Mouse (Mus musculus) c-Kit-positive CD71-positive TER-119-positive erythroid progenitor cells, embryonic 14.5 days (primary cell): ENCODE data around the gene Col23a1.
"Not testable (repeated sequence)": the region's sequence is repeated elsewhere in the genome, so short reads cannot be mapped to it uniquely, and the experiment has no call there.

ENCODE experiments used
- DNase-seq: peaks from one replicate; pipeline ENCODE4 v3.0.0-alpha.2; 2013; ENCODE audit warnings: low spot score

Col23a1 gene

GRCm38 (mm10) chr11:51328387-51328942 lies 38.7 kb downstream of the Col23a1 start:
- no peak for DNase-seq

GRCm38 (mm10) chr11:51329837-51330714 lies 40.4 kb downstream of the Col23a1 start:
- no peak for DNase-seq

DNA sequence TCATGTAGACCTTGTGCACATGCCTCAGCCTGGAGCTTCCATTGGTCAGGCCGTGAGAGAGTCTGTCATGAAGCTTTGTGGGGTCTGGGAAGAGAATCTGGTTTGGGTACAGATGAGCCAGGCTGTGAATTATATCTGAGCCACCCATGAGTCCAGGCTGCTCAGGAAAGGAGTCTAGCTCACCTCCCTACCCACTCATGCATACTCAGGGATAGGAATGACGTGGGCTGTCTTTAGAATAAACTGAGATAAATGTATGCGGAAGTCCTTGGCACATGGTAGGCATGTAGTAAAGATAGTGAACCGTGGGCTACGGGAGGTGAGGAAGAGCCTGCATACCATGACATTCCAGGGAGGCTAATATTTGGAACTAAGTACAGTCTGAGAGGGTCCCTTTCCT lies 44.3 kb downstream of the Col23a1 start:
- DNase-seq, result no peak

DNA sequence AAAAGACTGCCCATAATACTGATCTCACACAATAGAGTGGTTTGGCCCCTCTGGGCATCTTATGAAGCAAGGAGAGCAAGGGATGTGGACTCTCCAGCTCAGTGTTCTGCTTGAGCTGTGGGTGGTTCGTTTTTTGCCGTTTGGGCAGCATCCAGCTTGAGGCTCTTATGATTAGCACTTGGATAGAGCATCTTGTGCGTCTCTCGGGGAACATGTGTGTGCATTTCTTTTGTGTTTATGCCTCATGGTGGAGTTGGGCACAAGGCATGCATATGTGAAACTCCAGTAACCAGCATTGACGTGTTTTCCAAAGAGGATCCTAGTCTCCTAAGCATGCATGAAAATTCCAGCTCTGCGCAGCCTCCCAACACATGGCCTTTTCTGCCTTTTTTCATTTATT lies 47.9 kb downstream of the Col23a1 start:
- no peak for DNase-seq

DNA sequence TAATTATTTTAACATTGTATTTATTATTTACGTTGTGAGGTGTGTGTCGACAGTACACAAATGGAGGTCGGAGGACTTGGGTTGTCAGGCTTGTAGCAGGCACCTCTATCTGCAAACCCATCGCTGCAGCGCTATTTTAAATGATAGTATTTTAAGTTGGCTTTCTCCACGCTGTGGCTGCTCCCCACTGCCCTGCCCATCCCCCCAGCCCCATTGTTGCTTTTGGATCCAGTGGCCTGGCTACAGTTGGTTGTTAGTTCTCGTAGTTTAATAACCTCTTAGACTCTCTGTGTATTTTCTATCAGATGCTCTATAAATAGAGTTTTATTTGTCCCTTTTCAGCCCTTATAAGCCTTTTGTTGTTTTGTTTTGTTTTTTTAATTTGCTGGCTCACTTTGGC lies 48.7 kb downstream of the Col23a1 start:
- no peak for DNase-seq

DNA sequence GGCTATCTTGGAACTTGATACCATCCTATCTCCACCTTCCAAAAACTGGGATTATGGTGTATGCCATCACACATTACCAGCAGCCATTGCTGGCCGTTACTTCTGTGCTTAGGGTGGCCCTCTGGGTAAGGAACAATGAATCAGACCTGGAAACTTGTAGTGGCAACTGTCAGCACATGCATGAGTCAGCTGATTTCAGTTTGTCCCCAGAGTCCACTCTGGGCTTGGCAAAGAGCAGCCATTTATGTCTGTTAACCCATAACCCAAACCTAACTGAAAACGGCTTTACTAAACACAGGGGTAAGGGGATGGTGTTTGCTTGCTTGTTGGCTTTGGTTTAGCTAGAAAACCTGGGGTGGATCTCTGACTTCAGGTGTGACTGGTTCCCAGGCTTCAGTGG lies 51.4 kb downstream of the Col23a1 start:
- DNase-seq, result no peak

- no peak for DNase-seq
These were observed 53.1 kb downstream of the Col23a1 start for GRCm38 (mm10) chr11:51342776-51343175.

DNA sequence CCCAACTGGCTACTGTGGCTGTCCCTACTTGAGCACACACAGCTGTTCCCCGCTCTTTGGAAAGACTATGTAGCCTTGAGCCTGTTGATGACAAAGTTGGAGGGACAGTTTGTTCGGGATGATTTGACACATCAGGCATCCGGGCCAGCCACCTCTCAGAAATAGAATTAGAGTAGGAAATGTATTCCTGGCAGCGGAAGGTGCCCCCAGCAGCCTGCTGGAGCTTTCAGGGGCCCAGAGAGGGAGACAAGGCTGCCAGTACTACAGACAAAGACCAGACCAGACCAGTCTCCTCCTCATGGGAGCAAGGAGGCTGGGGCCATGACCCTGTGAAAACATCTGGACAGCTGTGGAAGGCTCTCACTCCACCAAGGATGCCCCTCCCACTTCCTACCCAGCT lies 53.6 kb downstream of the Col23a1 start:
- DNase-seq, result no peak

DNA sequence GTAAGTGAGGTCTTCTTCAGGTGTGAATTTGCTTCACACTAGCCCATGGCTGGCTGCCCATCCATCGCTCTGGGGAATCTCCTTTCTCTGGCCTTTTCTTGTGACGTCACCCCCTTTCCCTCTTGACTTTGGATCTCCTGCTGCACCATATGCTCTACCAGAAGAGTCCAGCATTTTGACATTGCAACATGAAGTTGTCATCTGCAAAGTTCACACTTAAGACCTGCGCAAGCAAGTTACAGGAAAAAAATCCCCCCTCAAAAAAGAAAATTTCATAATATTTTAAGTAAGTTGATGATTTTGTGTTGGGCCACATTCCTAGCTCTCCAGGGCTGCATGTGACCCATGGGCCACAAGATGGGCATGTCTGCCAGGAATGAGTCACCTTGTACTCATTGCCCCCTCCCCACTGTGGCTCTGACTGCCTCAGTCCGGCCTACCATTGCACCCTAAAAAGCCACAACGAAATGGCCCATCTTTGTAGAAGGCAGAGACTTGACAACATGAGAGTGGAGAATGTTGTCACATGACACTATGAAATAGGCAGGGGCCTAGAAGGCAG lies 54.1 kb downstream of the Col23a1 start:
- no peak for DNase-seq

DNA sequence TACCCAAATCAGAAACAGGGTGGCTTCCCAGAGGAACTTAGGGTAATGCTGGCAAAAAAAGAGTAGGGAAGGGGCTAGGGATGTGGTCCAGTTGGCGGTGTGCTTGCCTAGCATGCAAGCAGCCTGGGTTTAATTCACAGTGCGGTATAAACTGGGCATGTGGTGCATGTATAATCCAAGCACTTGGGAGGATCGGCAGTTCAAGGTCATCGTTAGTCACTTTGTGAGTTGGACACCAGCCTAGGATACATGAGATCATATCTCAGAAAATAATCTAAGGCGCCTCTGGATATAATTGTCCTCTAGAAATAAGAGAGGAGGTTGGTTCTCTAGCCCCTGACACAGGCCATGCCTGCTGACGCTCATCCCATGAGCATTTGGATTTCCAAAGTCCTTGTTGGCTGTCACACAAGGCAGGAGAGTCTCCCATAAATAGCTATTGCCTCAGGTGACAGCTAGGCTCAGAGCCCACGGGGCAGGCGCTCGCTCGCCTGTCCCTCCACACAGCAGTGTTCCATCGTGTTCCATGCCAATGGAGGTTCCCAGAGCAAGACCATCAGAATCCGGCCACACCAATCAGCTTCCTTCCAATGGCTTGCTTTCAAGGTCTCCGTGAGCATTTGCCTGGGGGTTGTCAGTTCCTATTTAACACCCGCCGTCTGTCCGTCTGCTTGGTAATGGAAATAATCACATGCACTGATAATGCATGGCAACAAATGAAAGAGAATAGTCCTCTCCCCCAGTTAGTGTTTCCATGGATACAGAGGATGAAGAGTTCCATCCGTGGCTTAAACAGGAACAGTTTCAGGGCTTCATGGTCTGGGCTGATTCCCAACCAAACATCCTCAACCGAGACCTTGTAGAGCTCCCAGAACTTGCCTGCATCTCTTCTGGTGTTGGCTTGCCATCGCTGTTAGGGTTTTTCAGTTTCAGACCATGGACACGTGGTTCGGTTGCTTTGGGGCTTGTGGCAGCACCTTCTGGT lies 56.1 kb downstream of the Col23a1 start:
- DNase-seq, result no peak

GRCm38 (mm10) chr11:51347756-51348155 lies 58.0 kb downstream of the Col23a1 start:
- DNase-seq, result no peak

GRCm38 (mm10) chr11:51349665-51350064 lies 59.9 kb downstream of the Col23a1 start:
- DNase-seq, result no peak

DNA sequence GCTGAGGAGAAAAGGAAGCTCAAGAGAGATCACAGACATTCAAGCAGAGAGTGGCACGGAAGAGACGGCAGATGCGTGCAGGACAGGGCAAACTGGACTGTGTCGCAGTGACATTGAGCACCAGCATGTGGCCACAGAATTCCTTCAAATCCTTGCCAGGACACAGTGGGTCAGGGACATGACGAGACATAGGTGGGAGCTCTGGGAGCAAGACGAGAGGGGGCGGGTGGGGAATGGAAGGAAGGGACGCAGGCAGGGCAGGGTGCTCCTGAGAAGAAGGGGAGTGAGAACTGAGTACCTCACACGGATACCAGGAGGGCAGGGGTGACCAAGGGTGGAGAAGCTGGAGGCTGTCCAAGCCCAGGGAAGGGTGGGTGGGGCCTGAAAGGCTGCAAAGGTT lies 61.4 kb downstream of the Col23a1 start:
- no peak for DNase-seq

DNA sequence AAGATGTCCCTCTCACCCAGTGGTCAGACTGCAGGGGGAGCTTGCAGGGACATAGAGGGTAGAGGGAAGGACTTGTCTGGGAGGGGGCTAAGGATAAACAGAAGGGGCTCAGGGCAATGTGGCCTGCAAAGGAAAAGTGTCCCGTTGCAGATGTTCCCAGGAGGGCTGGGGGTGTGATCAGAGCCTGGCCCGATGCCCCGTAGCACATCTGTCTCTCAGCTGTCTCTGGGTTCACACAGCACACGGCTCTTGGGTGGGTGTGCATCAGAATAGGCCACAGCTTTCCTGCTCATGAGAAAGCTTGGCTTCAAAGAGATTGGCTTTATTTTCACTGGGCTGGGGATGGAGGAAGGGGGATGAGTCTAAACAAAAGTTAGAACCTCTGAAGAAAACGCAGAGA lies 62.1 kb downstream of the Col23a1 start:
- DNase-seq, result no peak

DNA sequence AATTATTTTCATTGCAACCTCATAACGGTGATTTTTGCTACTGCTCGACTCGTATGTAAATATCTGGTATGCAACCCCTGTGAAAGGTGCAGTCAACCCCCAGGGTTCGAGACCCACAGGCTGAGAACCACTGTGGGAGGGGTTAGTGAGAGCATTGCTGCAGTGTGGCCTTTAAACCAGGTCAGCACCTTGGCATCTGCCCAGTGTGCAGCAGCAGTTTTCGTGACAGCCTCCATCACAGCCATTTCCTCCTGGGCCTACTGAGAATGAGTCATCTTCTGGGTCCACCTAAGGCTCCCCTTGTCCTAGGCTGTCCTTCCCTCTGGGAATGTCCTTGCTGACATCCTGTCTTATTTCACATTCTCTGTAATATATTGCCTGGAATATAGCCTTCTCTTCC lies 64.0 kb downstream of the Col23a1 start:
- no peak for DNase-seq

DNA sequence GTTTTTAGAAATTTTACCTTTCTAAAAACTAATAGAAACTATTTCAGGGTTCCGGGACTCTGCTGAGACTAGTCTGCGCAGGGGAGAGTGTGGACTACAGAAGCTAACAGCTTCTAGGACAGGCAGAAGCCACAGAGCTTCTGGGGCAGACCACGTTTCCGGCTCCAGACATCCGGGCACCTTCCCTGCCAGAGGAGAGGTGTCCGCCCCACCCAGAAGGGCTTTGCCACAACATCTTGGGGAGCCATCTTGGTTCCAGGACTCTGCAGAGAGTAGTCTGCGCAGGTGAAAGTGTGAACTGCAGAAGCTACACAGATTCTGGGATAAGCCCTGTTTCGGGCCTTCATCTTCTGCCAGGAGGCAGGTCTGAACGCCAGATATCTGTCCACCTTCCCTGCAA lies 69.3 kb downstream of the Col23a1 start:
- DNase-seq, result not testable (repeated sequence)

GRCm38 (mm10) chr11:51364353-51364752 lies 74.6 kb downstream of the Col23a1 start:
- no peak for DNase-seq

DNA sequence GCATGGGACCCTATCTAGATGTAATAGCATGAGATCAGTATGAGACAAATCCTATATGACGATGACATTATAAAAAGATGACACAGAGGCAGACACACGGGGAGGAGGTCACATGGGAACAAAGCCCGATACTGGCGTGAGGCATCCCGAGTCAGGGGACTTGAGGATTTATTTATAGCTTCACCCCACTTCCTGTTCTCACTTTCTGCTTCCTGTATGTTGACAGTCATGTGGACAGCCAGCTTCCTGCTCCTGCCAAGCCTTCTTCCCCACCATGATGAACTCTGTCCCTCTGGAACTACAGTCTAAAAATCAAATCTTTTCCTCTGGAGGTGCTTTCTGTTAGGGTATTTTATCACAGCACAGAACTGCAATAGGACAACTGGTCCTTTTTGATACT lies 77.6 kb downstream of the Col23a1 start:
- no peak for DNase-seq

DNA sequence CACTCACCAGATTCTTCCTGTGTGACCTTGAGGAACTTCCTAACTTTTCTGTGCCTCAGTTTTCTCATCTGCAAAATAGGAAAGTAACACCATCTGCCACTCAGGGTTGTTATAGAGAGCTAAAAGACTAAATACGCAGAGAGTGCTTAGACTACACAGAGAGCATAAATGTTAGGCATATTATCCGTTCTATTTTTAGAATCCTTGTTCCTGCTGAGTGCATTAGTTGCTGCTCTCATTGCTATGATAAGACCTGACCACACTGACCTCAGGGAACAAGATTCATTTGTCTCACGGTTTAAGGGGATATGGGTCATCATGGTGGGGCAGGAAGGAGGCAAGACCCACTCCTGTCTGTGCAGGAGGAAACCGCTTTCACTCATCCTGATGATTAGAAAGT lies 80.6 kb downstream of the Col23a1 start:
- DNase-seq, result no peak

GRCm38 (mm10) chr11:51371321-51371720 lies 81.6 kb downstream of the Col23a1 start:
- no peak for DNase-seq

DNA sequence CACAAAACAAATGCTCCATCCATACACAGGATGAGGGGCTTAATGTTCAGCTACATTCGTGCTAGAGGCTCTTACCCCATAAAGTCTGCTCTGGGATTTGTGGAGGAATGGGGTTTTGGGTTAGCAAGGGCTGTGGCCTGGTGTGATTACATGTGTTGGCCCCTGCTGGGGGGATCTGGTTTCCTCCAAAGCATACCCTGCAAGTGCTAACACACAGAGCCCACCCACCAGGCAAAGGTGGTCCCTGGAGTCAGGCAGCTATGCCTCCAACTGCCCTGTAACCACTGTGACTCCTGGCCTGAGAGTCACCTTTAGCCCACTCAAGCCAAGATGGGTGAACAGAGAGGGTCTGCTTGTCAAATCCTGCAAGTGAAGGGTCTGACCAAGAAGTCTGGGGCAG lies 82.2 kb downstream of the Col23a1 start:
- DNase-seq, result no peak

DNA sequence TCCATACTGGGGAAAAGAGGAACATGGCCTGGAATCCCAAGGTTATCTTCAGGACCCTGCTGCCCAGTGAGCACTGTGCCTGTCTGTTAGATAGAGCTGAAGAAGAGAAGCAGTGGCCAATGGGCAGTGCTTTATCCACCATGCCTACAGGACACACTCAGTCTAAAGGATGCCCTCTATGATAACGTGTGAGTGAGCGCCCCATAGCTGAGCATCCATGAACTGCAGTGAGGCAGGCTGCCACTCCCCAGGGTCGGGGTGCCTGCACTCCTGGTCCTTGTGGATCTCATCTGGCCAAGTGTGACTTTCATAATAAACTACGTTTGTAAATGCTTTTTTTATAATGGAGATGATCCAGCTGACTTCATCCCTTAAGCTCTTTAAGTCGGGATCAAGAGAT lies 87.5 kb downstream of the Col23a1 start:
- no peak for DNase-seq
